Mouse (Mus musculus) liver, embryonic 14.5 days (tissue): ENCODE measurements at regions not wholly inside any gene's neighbourhood (a gene's known extent, or its start where the extent isn't known, plus 50 kb on each side); places are given as distances from the start of the nearest gene placed in this dataset.

Source experiments
- ATAC-seq: fragments of 200-750 bp; cut with Nextera tagmentation; 2 replicates; pipeline ENCODE4 v1.8.0; 2017; ENCODE audit warnings: moderate number of reproducible peaks, mild to moderate bottlenecking, moderate library complexity; ENCODE audit not compliant: insufficient read depth
- DNase-seq, 3 experiments: peaks; one replicate each; pipeline ENCODE4 v3.0.0-alpha.2; 2012 to 2013; ENCODE audit warnings: low read depth in 3 of 3, low spot score in 3 of 3
- H3K27ac ChIP-seq: fragments of 300-500 bp; sonication (generic); 2 replicates; pipeline ENCODE4 v1.5.1; 2014; ENCODE audit warnings: moderate library complexity, mild to moderate bottlenecking, control low read depth, inconsistent platforms
- H3K27me3 ChIP-seq: fragments of 300-500 bp; sonication (generic); 2 replicates; pipeline ENCODE4 v1.6.1; 2014; ENCODE audit warnings: mild to moderate bottlenecking, low read length, moderate library complexity; ENCODE audit not compliant: control insufficient read depth, insufficient read depth
- H3K36me3 ChIP-seq: fragments of 300-500 bp; sonication (generic); replicated peaks from 2 replicates; pipeline ENCODE4 v1.6.1; 2014; ENCODE audit warnings: low read depth; ENCODE audit not compliant: control insufficient read depth, insufficient read depth
- H3K4me1 ChIP-seq, 2 experiments: fragments of 200-500 bp in 1 of 2; fragments of 300-500 bp in 1 of 2; sonication (generic) in 1 of 2; replicated peaks; 2 replicates each; pipeline ENCODE4 v1.6.1; 2012 to 2014; ENCODE audit warnings: antibody characterized with exemption in 1 of 2, inconsistent platforms in 1 of 2, low read length in 1 of 2; ENCODE audit not compliant: control insufficient read depth in 2 of 2, insufficient read depth in 2 of 2
- H3K4me2 ChIP-seq: fragments of 300-500 bp; sonication (generic); 2 replicates; pipeline ENCODE4 v1.6.1; 2014; ENCODE audit warnings: low read depth, mild to moderate bottlenecking, control low read depth, moderate library complexity
- H3K4me3 ChIP-seq, 2 experiments: fragments of 200-500 bp in 1 of 2; fragments of 300-500 bp in 1 of 2; sonication (generic) in 1 of 2; 2 replicates each; pipeline ENCODE4 v1.5.1; 2012 to 2014; ENCODE audit warnings: low read depth in 2 of 2, low read length in 2 of 2, mild to moderate bottlenecking in 2 of 2, control low read depth in 1 of 2, inconsistent platforms in 1 of 2, moderate library complexity in 1 of 2; ENCODE audit not compliant: insufficient read depth in 1 of 2
- H3K9ac ChIP-seq: fragments of 300-500 bp; sonication (generic); replicated peaks from 2 replicates; pipeline ENCODE4 v1.6.1; 2014; ENCODE audit warnings: mild to moderate bottlenecking, control low read depth, moderate library complexity
- H3K9me3 ChIP-seq: fragments of 300-500 bp; sonication (generic); 2 replicates; pipeline ENCODE4 v1.6.1; 2016; ENCODE audit warnings: low read length, mixed read lengths; ENCODE audit not compliant: control insufficient read depth
- CTCF ChIP-seq: IDR thresholded peaks from 2 replicates; pipeline ENCODE4 v1.5.1; 2016; ENCODE audit warnings: antibody characterized with exemption, low read depth, control low read depth
- EP300 ChIP-seq: IDR thresholded peaks from 2 replicates; pipeline ENCODE4 v1.6.1; 2016; ENCODE audit warnings: antibody characterized with exemption, low read depth
- WGBS: fragments of 180-500 bp; shearing (Covaris S2); extraction: QIAGEN DNeasy Blood & Tissue Kit; methylation state at CpG from one replicate; pipeline ENCODE4 v1.1.7; 2014; ENCODE audit not compliant: insufficient replicate concordance; 5-methylcytosine and 5-hydroxymethylcytosine counted together

- ATAC-seq (no peak), DNase-seq (no peak)
- H3K9me3 ChIP-seq = no peaks in the 10 kb centered on the region
- no peak overlapping the region for H3K9ac ChIP-seq
- H3K36me3 ChIP-seq = no peaks in the 10 kb centered on the region
- no peak overlapping the region for H3K4me2 ChIP-seq
- 40% methylated on average over 2 of the region's 2 CpGs for WGBS
- H3K4me3 ChIP-seq = no peak overlapping the region
- no peak overlapping the region for H3K27ac ChIP-seq
- TF ChIP-seq EP300 (no peak), CTCF (no peak)
- H3K27me3 ChIP-seq = no peaks in the 10 kb centered on the region
- H3K4me1 ChIP-seq = no peaks in the 10 kb centered on the region
Measured at GRCm38 (mm10) chrX:99608284-99608692, 137.2 kb upstream of the Pja1 start.

- WGBS = 63% methylated on average over 10 of the region's 10 CpGs
- Histone ChIP-seq H3K4me2 (no peak overlapping the region), H3K9me3 (no peaks in the 10 kb centered on the region), H3K27ac (no peak overlapping the region), H3K27me3 (no peaks in the 10 kb centered on the region), H3K9ac (no peak overlapping the region), H3K4me1 (no peaks in the 10 kb centered on the region), H3K4me3 (no peak overlapping the region), H3K36me3 (no peaks in the 10 kb centered on the region)
- DNase-seq (no peak), ATAC-seq (no peak)
- TF ChIP-seq CTCF (no peak), EP300 (no peak)
Measured at GRCm38 (mm10) chrX:99605084-99605824, 134.2 kb upstream of the Pja1 start.

- no peaks in the 10 kb centered on the region for H3K4me1 ChIP-seq
- TF ChIP-seq CTCF (no peak), EP300 (no peak)
- no peak overlapping the region for H3K27ac ChIP-seq
- no peaks in the 10 kb centered on the region for H3K36me3 ChIP-seq
- DNase-seq = no peak
- H3K9me3 ChIP-seq = no peaks in the 10 kb centered on the region
- no peak overlapping the region for H3K4me2 ChIP-seq
- no peak for ATAC-seq
- no peak overlapping the region for H3K4me3 ChIP-seq
- 41% methylated on average over 6 of the region's 6 CpGs for WGBS
- no peak overlapping the region for H3K9ac ChIP-seq
- no peaks in the 10 kb centered on the region for H3K27me3 ChIP-seq
Measured at GRCm38 (mm10) chrX:99603714-99604113, 132.6 kb upstream of the Pja1 start.

GRCm38 (mm10) chrX:99602268-99602885 lies 131.3 kb upstream of the Pja1 start:
- WGBS = 80% methylated on average over 12 of the region's 12 CpGs
- TF ChIP-seq EP300 = no peak
- TF ChIP-seq CTCF = no peak
- Histone ChIP-seq H3K4me3 (no peak overlapping the region), H3K9me3 (no peaks in the 10 kb centered on the region), H3K27ac (no peak overlapping the region), H3K9ac (no peak overlapping the region), H3K4me1 (no peaks in the 10 kb centered on the region), H3K4me2 (no peak overlapping the region), H3K27me3 (no peaks in the 10 kb centered on the region), H3K36me3 (no peaks in the 10 kb centered on the region)
- no peak for ATAC-seq
- no peak for DNase-seq

GRCm38 (mm10) chrX:99595493-99595892 lies 124.4 kb upstream of the Pja1 start:
- no peak overlapping the region for H3K4me2 ChIP-seq
- ATAC-seq (no peak), DNase-seq (no peak)
- no peak for TF ChIP-seq EP300
- no peak for TF ChIP-seq CTCF
- H3K4me1 ChIP-seq = no peaks in the 10 kb centered on the region; a peak in 1 of 4 replicates
- H3K9ac ChIP-seq = no peak overlapping the region
- 45% methylated on average over 6 of the region's 6 CpGs for WGBS
- no peaks in the 10 kb centered on the region for H3K36me3 ChIP-seq
- H3K9me3 ChIP-seq = no peaks in the 10 kb centered on the region
- H3K4me3 ChIP-seq = no peak overlapping the region
- no peak overlapping the region for H3K27ac ChIP-seq
- H3K27me3 ChIP-seq = no peaks in the 10 kb centered on the region
